Mouse (Mus musculus) stomach, embryonic 14.5 days (tissue): Measurements from ENCODE around the gene Atg9b. TPM values are rescaled to one million over a fixed set of nuclear protein-coding genes. Genes with fewer than 3 reads are reported as not detected.
A peak's percentile ranks its signal among the peaks of the same experiment; 100 is the strongest.

Experiments
- ATAC-seq: fragments of 200-750 bp; cut with Nextera tagmentation; 2 replicates; pipeline ENCODE4 v1.8.0; 2017; ENCODE audit warnings: low read depth, moderate TSS enrichment; ENCODE audit not compliant: insufficient number of reproducible peaks, insufficient read depth, low FRiP score
- H3K27ac ChIP-seq: fragments of 300-500 bp; sonication (generic); 2 replicates; pipeline ENCODE4 v1.5.1; 2014; ENCODE audit warnings: mild to moderate bottlenecking, low read length, moderate library complexity, mixed read lengths
- H3K27me3 ChIP-seq: fragments of 300-500 bp; sonication (generic); 2 replicates; pipeline ENCODE4 v1.6.1; 2014; ENCODE audit warnings: low read length, control low read depth, mixed read lengths; ENCODE audit not compliant: control insufficient read depth, insufficient read depth
- H3K36me3 ChIP-seq: fragments of 300-500 bp; sonication (generic); 2 replicates; pipeline ENCODE4 v1.6.1; 2014; ENCODE audit warnings: mild to moderate bottlenecking, control low read depth, low read length, moderate library complexity, mixed read lengths; ENCODE audit not compliant: control insufficient read depth, insufficient read depth
- H3K4me1 ChIP-seq: fragments of 300-500 bp; sonication (generic); 2 replicates; pipeline ENCODE4 v1.6.1; 2014; ENCODE audit warnings: low read length, control low read depth, mixed read lengths; ENCODE audit not compliant: control insufficient read depth, insufficient read depth
- H3K4me2 ChIP-seq: fragments of 300-500 bp; sonication (generic); replicated peaks from 2 replicates; pipeline ENCODE4 v1.6.1; 2014; ENCODE audit warnings: low read depth, low read length, control low read depth
- H3K4me3 ChIP-seq: fragments of 300-500 bp; sonication (generic); 2 replicates; pipeline ENCODE4 v1.5.1; 2014; ENCODE audit warnings: low read depth, low read length, control low read depth
- H3K9ac ChIP-seq: fragments of 300-500 bp; sonication (generic); replicated peaks from 2 replicates; pipeline ENCODE4 v1.6.1; 2014; ENCODE audit warnings: low read depth, mild to moderate bottlenecking, control low read depth, low read length, moderate library complexity, mixed read lengths
- H3K9me3 ChIP-seq: fragments of 300-500 bp; sonication (generic); 2 replicates; pipeline ENCODE4 v1.6.1; 2016; ENCODE audit warnings: low read depth, low read length, control low read depth; ENCODE audit not compliant: control insufficient read depth
- WGBS: fragments of 180-500 bp; shearing (Covaris S2); extraction: QIAGEN DNeasy Blood & Tissue Kit; methylation state at CpG from one replicate; pipeline ENCODE4 v1.1.7; 2014; 5-methylcytosine and 5-hydroxymethylcytosine counted together
- polyA plus RNA-seq: library from polyadenylated mRNA; unstranded; fragments of >200 nt; fragmentation: Nextera tagmentation; extraction: Ambion mirVana; gene quantifications from 2 replicates; pipeline ENCODE4 v1.2.1, GENCODE M21; 2014

Gene Atg9b
- polyA plus RNA-seq, 1 experiment from 2014 or later, result 0.68 TPM

DNA sequence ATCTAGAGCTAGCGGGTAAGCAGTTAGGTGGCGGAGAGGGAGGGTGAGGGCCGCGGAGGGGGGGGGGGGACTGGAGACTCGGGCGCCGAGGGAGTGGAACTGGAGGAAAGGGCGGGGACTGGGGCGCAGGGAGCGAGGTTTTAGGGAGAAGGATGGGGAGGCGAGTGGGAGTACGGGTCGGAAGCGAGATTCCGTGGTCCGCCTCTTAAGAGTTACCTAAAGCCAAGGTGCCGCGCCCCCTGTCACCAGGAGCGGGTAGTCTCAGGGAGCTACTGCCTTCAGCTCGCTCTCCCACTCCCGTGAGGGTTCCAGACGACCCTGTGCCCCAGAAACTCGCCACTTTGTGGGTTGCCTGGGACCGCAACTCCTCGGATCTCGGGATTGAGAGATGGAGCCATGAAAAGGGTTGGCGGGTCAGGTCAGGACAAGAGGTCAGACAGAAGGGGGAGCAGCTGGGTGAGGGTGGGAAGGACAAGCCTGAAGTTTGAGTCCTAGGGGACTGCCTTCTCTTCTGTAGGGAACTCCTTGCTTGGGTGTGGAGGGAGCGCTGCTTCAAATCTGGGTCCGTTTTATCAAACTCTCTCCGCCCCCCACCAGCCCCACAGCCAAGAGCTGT, 33.6 kb upstream of the Atg9b start:
- H3K27ac ChIP-seq, result peak overlapping the region; percentile 93
- WGBS, result under 1% methylated on average over 26 of the region's 30 CpGs
- peaks cover 40% of the 10 kb centered on the region for H3K4me1 ChIP-seq
- H3K4me3 ChIP-seq, result peak overlapping the region; percentile 67
- H3K9me3 ChIP-seq, result no peaks in the 10 kb centered on the region
- peak overlapping the region; percentile 71 for H3K9ac ChIP-seq
- ATAC-seq, result no peak
- H3K36me3 ChIP-seq, result peaks cover 12% of the 10 kb centered on the region
- no peaks in the 10 kb centered on the region for H3K27me3 ChIP-seq
- H3K4me2 ChIP-seq, result peak overlapping the region; percentile 96

DNA sequence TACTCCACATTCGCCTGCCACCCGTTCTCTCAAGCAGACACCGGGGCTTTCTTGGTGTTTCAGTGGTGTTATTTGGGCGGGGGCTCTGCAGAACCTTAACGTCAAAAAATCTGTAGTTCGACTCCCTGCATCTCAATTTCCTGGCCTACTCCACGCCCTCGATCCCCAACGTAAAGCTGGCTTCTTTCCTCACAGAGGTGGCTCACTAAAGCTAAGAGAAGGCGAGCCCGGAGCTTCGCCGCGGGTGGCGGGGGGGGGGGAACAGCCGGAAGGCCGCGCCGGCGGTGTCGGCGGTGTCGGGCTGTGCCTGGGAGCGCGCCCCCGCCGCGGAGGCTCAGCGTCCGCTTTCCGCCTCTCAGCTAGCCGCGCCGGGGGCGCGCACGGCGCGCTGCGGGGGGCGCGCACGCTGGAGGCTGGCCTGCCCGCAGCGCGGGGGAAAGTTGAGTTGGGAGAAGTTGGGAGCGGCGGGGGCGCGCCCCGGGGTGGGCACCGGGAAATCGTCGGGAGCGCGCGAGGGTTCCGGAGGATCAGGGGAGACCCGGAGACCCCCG, 33.0 kb upstream of the Atg9b start:
- Histone ChIP-seq H3K9me3 (no peaks in the 10 kb centered on the region), H3K36me3 (peaks cover 9% of the 10 kb centered on the region), H3K4me3 (peak overlapping the region; percentile 67), H3K27ac (peak overlapping the region; percentile 93), H3K4me1 (peaks cover 40% of the 10 kb centered on the region), H3K4me2 (peak overlapping the region; percentile 96), H3K27me3 (no peaks in the 10 kb centered on the region), H3K9ac (peak overlapping the region; percentile 71)
- 1% methylated on average over 53 of the region's 60 CpGs for WGBS
- ATAC-seq, result 0 out of 2 replicates have a peak, but pooled peaks have one; percentile 4

DNA sequence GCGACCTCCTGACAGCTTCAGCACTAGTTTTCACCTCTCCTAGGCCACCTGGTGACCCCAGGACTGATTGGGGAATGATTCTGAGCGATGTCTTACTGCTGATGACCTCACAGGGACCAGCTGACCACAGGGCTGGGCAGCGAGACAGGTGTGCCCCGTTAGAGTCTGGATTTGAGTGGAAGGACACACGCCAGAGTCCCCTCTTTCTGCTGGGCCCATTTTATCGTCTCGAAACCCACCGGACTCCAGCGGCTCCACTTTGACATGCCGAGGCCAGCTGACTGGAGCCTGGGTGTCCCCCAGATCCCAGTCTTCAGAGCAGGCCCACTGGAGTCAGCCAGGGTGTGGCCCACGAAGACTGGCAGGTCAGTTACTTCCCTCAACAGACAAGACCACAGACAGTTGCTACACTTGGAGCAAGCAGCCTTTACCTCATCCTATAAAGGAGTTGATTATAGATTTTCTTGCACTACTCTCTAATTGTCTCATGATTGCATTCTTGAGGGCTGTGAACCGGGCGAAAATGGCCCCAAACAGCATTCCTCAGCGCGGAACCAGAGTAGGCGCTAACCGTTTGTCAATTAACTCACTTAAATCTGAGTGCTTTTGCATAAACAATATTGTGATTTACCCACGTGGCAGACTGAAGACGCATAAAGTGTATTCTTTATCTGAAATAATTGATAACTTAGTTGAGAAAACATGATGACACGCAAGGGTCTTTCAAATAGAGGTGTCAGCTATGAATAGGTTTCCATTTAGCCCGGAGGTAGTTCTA, 32.2 kb upstream of the Atg9b start:
- Histone ChIP-seq H3K36me3 (peaks cover 8% of the 10 kb centered on the region; the same call in 1 of the 2 replicates), H3K27ac (peak overlapping the region; percentile 93), H3K4me2 (peak overlapping the region; percentile 96), H3K4me3 (peak overlapping the region; percentile 67), H3K27me3 (no peaks in the 10 kb centered on the region), H3K9me3 (no peaks in the 10 kb centered on the region), H3K9ac (peak overlapping the region; percentile 71; the same call in 1 of the 2 replicates), H3K4me1 (peaks cover 40% of the 10 kb centered on the region)
- ATAC-seq, result no peak
- WGBS, result 10% methylated on average over 21 of the region's 21 CpGs

DNA sequence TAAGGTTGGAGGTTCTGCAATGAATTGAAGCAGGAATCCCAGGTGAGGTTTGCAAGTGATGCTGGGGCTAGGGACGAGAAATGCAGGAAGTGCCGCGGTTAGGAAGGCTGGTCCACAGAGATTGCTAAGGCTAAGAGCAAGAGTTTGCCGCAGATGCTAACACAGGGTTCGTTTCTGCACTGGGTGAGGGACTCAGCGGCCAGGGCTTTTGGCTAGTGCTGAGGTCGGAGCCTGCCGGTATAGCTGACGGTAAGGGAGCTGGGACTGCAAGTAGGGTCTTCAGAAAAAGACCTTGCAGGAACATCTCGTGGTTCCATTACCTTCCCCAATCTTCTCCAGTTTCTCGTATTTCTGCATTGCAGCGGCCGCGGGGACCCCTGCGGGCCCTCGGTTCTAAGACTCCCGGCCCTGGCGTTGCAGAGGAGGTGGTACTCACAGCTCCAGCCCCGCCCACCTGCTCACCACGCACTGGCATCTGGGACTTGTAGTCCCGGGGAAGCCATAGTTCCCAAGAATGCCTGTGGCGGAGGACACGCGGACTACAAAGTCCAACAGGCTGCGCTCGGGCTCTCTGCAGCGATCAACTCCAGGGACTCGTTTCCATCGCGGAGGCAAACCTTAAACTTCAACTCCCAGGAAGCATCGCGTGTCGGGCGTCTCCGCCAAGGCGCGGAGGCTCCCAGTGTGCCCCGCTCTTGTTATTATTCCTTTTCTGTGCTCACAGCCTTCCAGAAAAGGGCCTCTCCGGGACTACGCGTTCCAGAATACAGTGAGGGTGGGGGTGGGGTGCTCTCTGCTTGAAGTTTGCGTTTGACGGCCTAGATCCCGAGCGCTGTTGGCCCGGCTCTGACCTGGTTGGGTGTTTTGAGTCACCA, 31.4 kb upstream of the Atg9b start, which contains the start of the genes Cdk5 and Slc4a2:
Gene Cdk5, minus strand, starts transcription at position 402 of the 875 bp plus-strand sequence.
Gene Slc4a2, plus strand, starts transcription at position 709 of the 875 bp plus-strand sequence.
- Histone ChIP-seq H3K36me3 (peaks cover 12% of the 10 kb centered on the region; the same call in 1 of the 2 replicates), H3K27me3 (no peaks in the 10 kb centered on the region), H3K4me2 (peak within 1 kb of the TSS; percentile 96), H3K4me3 (peak within 1 kb of the TSS; percentile 67), H3K27ac (peak within 1 kb of the TSS; percentile 93), H3K9me3 (no peaks in the 10 kb centered on the region), H3K4me1 (peaks cover 37% of the 10 kb centered on the region), H3K9ac (peak within 1 kb of the TSS; percentile 71)
- peak; percentile 91 for ATAC-seq
- WGBS, result under 1% methylated on average over 46 of the region's 46 CpGs

DNA sequence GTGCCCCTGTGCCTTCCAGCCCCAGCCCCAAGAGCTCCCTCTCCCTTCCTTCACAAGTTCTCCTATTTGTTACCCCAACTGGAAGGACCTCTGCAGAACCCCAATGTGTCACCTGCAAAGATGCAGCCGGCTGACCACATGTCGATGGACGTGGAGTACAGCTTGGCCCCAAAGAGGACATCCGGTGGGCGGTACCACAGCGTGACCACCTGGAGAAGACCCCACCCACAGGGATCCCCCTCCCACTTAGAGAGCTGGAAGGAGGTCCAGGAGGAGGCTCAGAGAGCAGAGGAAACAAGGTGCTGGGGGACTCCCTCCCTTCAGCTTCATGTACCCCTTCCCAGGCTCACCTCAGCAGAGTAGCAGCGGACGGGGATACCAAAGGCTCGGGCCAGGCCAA, 28.4 kb upstream of the Atg9b start:
- Histone ChIP-seq H3K4me1 (peaks cover 19% of the 10 kb centered on the region), H3K36me3 (peaks cover 12% of the 10 kb centered on the region; the same call in 1 of the 2 replicates), H3K27me3 (no peaks in the 10 kb centered on the region), H3K9me3 (no peaks in the 10 kb centered on the region), H3K27ac (no peak overlapping the region), H3K4me3 (no peak overlapping the region), H3K9ac (no peak overlapping the region), H3K4me2 (no peak overlapping the region)
- WGBS, result 89% methylated on average over 9 of the region's 9 CpGs
- no peak for ATAC-seq

DNA sequence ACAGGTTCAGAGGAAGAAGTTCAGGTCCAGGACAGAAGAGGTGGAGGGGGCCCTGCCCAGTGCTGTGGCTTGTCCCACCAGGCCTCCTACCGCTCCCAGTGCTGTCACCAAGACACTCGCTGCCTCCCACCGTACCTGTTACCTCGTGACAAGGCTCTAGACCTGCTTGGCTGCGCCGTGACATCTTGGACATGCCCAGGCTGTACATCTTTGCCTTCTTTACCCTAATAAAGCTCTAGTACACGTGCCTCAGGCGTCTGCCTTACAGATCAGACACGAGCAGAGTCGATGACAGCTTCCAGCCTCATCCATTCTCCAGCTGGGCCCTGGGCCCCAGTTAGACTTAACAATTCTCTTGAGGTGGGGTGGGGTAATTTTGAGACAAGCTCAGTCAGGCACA, 25.6 kb upstream of the Atg9b start:
- no peak for ATAC-seq
- Histone ChIP-seq H3K27ac (no peak overlapping the region), H3K4me3 (no peak overlapping the region), H3K9me3 (no peaks in the 10 kb centered on the region), H3K9ac (no peak overlapping the region), H3K4me1 (peaks cover 8% of the 10 kb centered on the region), H3K27me3 (no peaks in the 10 kb centered on the region), H3K36me3 (peaks cover 12% of the 10 kb centered on the region; the same call in 1 of the 2 replicates), H3K4me2 (no peak overlapping the region)
- WGBS, result 85% methylated on average over 10 of the region's 10 CpGs

DNA sequence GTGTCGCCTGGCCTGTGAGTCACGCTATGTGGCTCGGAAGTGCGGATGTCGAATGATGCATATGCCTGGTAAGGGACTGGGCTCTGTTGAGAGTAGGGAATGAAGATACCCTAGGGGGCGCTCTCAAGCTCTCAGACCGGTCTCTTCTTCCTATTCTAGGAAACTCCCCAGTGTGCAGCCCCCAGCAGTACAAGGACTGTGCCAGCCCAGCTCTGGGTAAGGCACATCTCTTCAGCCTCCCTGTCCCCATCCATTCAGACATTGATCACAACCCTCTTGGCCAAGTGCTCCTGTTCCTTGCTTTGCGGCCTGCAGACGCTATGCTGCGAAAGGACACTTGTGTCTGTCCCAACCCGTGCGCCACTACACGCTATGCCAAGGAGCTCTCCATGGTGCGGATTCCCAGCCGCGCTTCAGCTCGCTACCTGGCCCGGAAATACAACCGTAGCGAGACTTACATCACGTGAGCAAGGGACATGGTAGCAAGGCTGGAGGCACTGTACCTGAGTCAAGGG, 24.3 kb upstream of the Atg9b start:
- no peak overlapping the region for H3K9ac ChIP-seq
- no peaks in the 10 kb centered on the region for H3K27me3 ChIP-seq

More for the DNA sequence above, 24.3 kb upstream of the Atg9b start:
- H3K4me1 ChIP-seq, result 0 out of 2 replicates have a peak, but pooled peaks cover 3% of the 10 kb centered on the region
- H3K4me3 ChIP-seq, result no peak overlapping the region
- peak; percentile 50 for ATAC-seq
- no peak overlapping the region for H3K27ac ChIP-seq
- WGBS, result 2% methylated on average over 21 of the region's 21 CpGs
- H3K9me3 ChIP-seq, result no peaks in the 10 kb centered on the region
- H3K36me3 ChIP-seq, result peaks cover 12% of the 10 kb centered on the region; the same call in 1 of the 2 replicates
- H3K4me2 ChIP-seq, result peak overlapping the region; percentile 20; the same call in 1 of the 2 replicates
